Mouse (Mus musculus) spleen, embryonic (tissue): ENCODE measurements around the gene Cyp2c23.

ENCODE experiments used
- CTCF ChIA-PET: fragments of 350-600 bp; sonication (Branson Sonifier 250); formaldehyde crosslinking; loops from one replicate; lab custom pipeline; 2022; lab: Charles Lee

The Cyp2c23 gene

GRCm38 (mm10) chr19:44024921-44025585 is 4.0 kb downstream of the Cyp2c23 start:
- CTCF ChIA-PET, result no interaction called here

DNA sequence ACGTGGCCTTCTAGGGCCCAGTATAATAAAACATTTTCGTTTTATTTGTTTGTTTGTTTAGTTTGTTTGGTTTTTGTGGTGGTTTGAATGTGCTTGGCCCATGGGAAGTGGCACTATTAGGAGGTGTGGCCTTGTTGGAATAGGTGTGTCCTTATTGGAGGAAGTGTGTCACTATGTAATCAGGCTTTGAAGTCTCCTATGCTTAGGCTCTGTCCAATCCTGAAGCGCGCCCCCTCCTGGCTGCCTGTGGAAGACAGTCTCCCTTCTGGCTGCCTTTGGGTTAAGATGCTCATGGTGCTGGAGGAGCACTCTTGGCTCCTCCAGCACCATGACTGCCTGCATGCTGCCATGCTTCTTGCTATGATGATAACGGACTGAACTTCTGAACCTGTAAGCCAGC is 5.9 kb downstream of the Cyp2c23 start:
- CTCF ChIA-PET, result no interaction called here

GRCm38 (mm10) chr19:44021502-44021901 is 7.5 kb downstream of the Cyp2c23 start:
- CTCF ChIA-PET, result no interaction called here

- CTCF ChIA-PET, result no interaction called here
Measured at GRCm38 (mm10) chr19:44019739-44020138, 9.3 kb downstream of the Cyp2c23 start.

DNA sequence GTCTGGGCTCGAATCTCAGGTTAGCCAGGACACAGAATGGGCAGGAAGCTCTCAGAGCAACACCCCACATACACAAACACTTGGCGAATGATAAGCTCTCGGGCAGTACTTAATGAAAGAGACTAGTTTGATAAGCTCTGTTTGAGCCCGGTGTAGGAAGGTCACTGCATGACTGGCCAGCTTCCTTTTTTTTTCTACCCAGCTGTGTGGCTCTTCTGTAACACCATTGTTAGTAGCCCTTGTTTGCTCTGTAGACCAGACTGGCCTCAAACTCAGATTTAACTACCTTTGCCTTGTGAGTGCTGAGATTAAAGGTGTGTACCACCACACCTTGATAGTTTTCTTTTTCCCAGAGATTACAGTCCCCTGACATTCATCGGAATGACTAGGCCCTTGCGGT is 15.1 kb downstream of the Cyp2c23 start:
- CTCF ChIA-PET, result no interaction called here

DNA sequence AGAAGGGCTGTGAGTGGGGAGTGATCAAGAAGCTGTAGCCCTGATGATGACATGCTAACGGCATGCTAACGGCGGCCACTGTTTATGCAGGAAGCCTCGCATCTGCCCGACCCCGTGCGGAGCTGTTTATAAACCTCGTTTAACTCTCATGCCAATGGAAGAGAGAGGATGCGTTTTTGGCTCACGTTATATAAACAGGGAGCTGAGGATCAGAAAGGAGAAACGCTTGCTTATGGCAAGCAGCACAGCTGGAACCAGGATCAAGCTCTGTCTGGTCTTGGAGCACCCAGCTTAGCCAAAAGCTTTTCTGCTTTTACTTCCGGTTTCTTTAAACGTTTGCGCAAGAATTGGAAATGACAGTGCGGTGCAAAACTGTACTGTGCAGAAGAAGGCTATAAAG is 20.2 kb downstream of the Cyp2c23 start:
- CTCF ChIA-PET, result no interaction called here

DNA sequence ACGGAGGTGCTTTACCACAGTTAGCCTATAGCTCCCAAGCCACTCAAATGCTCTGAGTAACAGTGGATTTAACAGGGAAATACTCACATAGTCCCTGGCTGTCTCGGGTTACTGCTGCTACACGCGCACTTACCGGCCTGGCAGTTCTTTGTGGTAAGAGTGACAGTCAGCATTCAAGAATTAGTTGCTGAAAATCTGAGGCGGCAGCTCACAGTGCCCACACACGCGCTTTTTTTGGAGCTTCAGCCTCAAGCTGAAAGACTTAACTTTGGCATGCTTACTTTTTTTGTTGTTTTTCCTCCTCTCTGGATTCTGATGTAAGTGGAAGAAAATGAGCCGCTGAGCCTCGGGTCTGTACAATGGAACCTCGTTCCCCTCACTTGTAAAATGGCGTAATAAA is 21.8 kb downstream of the Cyp2c23 start:
- CTCF ChIA-PET, result no interaction called here

GRCm38 (mm10) chr19:44005025-44005424 is 24.0 kb downstream of the Cyp2c23 start:
- CTCF ChIA-PET, result no interaction called here

DNA sequence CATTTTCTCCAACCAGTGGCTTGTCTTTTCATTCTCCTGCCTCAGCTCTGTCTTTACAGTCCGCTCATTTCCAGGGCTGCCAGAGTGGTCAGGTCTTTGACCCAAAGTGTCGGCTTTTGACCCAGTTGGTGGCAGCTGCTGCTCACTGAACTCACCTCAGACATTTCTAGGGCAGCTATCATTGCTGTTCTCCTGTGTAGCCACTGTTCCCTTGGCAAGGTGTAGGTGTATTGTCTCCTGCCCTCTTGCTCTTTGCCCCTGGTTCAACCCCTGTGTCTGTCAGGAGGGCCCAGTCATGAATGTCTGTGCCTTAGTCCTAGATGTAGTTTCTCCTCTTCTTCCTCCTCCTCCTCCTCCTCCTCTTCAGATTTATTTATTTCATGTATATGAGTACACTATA is 24.7 kb downstream of the Cyp2c23 start:
- CTCF ChIA-PET, result no interaction called here

- CTCF ChIA-PET, result no interaction called here
Measured at GRCm38 (mm10) chr19:44000720-44001119, 28.3 kb downstream of the Cyp2c23 start.

GRCm38 (mm10) chr19:44000061-44000460 is 28.9 kb downstream of the Cyp2c23 start:
- CTCF ChIA-PET, result no interaction called here

- CTCF ChIA-PET, result no interaction called here
Measured at GRCm38 (mm10) chr19:43998802-43999527, 30.0 kb downstream of the Cyp2c23 start.

GRCm38 (mm10) chr19:43998101-43998500 is 30.9 kb downstream of the Cyp2c23 start:
- CTCF ChIA-PET, result no interaction called here

DNA sequence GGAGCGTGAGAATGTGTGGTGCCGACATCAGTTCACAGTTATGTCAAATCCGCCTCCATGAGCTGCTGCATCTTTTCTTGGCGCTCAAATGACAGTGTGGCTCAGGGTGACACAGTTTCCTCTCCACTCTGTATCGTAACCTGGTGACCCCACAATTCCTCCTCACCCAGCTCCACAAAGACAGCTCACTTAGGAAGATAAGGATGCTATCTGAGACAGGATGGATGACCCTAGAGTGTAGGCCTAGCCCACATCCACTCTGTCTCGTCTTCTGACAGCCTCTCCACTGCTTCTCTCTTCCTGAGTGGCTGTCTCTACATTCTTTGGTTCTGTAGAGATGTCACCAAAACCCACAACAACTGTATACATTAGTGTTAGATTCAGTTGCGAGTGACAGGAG is 33.6 kb downstream of the Cyp2c23 start:
- CTCF ChIA-PET, result interaction anchor here (0.6 kb wide), 1 partner anchor 16 kb away, joined by 3 read pairs; no protein-coding TSS in a partner anchor

DNA sequence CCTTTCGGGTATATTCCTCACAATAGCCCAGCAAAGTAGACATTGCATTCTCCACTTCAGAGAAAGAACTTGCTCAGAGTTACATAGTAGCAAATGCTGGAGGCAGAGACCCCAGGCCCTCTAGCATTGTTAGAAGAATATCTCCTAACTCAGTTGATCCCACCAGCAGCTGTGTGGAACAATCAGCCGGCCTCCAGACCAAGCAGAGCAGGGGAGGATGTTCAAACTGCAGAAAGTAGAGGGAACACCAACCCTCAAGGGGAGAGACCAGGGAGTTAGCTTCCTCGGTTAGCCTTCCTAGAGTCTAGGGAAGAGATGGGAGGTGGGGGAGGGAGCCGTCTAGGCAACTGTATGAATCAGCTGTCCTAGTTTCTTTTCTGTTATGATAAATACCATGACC is 36.5 kb downstream of the Cyp2c23 start:
- CTCF ChIA-PET, result no interaction called here

DNA sequence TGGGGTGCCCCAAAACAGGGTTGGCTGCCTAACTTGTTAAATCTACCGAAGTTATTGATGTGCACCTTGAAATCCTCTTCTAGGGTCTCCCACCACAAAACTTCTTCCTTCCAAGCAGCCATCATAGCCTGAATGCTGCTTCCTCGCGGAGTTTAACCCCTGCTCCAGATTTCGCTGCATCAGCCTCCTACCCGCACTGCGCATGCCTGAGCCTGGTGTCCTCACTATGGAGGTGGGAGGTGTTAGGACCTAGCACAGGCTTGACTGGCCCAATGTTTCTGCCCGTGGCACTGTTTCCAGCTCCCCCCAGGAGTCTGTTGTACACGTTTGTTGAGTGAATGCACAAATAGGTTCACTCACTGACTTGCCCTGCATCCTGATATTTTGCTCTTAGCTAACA is 38.6 kb downstream of the Cyp2c23 start:
- CTCF ChIA-PET, result interaction anchor here (0.6 kb wide), 1 partner anchor 67 kb away, joined by 3 read pairs; no protein-coding TSS in a partner anchor

DNA sequence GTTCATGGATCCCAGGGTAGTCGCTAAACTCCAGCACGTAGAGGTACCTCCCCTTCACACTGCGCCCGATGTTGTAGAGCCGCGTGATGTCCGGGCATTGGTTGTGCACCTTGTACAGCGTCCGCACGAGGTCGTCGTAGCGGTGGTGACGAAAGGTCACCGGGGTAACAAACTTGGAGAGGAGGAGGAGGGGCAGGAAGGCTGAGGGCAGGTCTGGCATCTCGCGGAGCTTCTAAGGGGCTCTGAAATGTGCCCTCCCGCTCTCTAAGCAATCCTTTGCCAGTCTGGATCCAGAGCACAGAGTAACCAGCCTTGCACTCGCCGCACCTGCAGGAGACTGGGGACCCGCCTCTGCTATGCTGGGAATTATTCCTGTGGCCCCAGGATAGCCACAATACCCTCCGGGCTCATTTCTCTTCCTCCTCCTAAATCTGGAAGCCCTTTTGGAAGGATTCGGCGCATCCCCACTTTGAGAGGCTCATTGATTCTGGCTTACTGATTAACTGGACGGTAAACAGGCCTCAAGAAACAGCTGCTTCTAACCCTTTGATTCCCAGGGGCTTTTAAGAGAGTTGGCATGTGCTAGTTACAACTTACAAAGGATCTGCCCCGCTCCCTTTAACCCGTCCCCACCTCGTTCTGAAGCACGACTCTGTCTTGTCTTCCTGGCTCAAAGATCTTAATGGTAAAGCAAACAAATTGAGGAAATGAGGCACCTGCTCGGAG is 42.8 kb downstream of the Cyp2c23 start, which contains the start of gene Cpn1:
Gene Cpn1, minus strand, starts transcription at position 488 of the 726 bp plus-strand sequence.
- CTCF ChIA-PET, result no interaction called here

GRCm38 (mm10) chr19:43981992-43982391 is 47.0 kb downstream of the Cyp2c23 start:
- CTCF ChIA-PET, result interaction anchor here (0.7 kb wide), 1 partner anchor 74 kb away, joined by 3 read pairs; no protein-coding TSS in a partner anchor

DNA sequence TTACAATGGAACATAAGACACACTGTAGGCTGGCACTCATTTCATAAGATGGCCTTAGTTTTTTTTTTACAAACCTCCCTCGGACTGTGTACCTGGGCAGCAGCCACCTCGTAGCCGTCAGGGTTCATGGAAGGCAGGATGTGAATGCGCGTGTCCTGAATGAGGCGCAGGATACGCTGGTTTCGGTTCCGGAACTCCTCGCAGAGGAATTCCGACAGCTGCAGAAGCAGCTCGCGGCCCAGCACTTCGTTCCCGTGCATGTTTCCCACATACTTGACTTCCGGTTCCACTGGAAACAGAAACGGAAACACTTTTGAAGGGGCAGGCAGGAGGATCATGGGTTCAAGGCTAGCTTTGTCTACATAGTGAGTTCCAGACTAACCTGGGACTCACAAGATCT is 48.3 kb downstream of the Cyp2c23 start:
- CTCF ChIA-PET, result no interaction called here

GRCm38 (mm10) chr19:43977799-43978198 is 51.2 kb downstream of the Cyp2c23 start:
- CTCF ChIA-PET, result no interaction called here

GRCm38 (mm10) chr19:43976661-43977060 is 52.3 kb downstream of the Cyp2c23 start:
- CTCF ChIA-PET, result no interaction called here

DNA sequence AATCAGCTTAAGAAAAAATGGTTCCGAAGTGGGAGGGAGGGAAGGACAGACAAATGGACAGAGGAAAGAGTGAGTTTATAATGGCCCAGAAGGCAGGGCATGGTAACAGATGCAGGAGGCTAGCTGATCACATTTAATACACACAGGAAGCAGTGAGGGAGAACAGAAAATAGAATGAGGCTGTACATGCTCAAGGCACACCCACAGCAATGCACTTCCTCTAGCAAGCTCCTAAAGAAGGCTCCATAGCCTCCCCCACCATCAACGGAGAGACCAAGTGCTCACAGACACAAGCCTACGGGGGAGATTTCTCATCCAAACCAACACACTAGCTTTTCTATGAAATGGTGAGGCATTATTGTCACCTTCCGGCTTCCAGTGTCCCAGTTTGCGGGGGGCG is 54.8 kb downstream of the Cyp2c23 start:
- CTCF ChIA-PET, result no interaction called here
